Mouse (Mus musculus) embryo, embryonic 10.5 days (tissue): ENCODE results near the gene Arhgap21.
A peak's percentile ranks its signal among the peaks of the same experiment; 100 is the strongest.

Experiments used
- DNase-seq: peaks from one replicate; pipeline ENCODE4 v3.0.0-alpha.2; 2015; ENCODE audit warnings: low spot score

Gene Arhgap21

GRCm38 (mm10) chr2:20896446-20896845, 72.2 kb downstream of the Arhgap21 start:
- no peak for DNase-seq

DNA sequence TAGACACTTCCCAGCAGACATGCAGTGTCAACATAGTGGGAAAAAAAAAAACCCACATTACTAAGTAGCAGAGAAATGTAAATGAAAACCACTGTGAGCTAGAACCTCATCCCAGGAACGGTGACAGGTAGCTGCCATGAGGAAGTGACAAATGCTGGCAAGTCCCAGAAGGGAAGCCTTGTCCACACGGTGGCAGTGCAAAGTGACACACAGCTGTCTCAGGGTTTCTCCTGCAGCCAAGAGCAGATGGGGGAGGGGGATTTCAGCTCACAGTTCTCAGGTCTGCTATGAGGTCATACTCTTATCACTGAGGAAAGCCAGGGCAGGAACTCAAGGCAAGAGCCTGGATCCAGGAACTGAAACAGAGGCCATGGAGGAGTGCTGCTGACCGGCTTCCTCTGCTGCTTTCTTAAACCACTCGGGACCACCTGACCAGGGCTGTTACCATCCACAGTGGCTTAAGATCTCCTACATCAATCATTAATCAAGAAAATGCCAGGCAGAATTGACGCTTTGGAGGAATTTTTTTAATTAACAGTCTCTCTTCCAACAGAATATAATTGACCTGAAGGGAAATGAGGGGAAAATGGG, 74.5 kb downstream of the Arhgap21 start:
- peak; percentile 66 for DNase-seq

DNA sequence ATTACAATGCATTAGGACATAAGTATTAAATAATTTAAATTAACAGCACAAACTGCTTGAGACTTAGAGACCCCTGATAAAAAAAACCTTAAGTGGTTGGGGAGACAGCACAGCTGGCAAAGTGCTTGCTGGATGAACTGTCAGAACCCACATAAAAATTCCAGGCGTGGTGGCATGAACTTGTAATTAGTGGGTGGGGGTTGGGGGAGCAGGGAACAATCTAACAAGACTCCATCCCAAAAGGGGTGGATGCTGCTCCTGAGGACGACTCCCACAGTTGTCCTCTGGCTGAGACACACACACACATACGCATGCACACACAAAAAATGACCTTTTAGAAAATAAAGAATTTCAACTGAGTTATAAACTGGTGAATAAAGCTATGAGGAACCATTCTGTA, 79.9 kb downstream of the Arhgap21 start:
- DNase-seq, result no peak

DNA sequence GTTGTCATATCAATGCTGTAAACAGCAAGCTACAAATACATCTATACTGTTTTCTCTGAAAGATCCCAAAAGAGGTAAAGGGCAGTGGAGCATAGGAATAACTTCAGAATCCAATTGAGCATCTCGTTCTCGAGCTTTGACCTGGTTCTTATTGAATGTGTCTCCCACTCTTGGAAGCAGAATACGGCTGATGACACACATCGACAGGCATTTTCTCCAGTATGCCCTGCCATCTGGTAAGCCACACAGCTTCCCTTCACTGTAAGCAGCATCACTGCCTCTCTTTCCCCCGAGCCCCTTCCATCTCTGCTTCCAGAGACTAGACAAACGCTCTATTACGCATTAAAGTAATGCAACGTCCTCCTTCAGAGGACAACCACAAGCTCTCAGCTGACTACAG, 85.4 kb downstream of the Arhgap21 start:
- DNase-seq, result no peak

GRCm38 (mm10) chr2:20879877-20880605, 88.6 kb downstream of the Arhgap21 start:
- no peak for DNase-seq

GRCm38 (mm10) chr2:20874621-20875020, 94.1 kb downstream of the Arhgap21 start:
- DNase-seq, result no peak

- DNase-seq, result no peak
Observed at GRCm38 (mm10) chr2:20869212-20869965, 99.3 kb downstream of the Arhgap21 start.

- no peak for DNase-seq
Observed at GRCm38 (mm10) chr2:20868052-20868451, 100.6 kb downstream of the Arhgap21 start.

- DNase-seq, result no peak
Observed at GRCm38 (mm10) chr2:20865795-20866194, 102.9 kb downstream of the Arhgap21 start.

GRCm38 (mm10) chr2:20864569-20864968, 104.1 kb downstream of the Arhgap21 start:
- DNase-seq, result no peak

- no peak for DNase-seq
Observed at GRCm38 (mm10) chr2:20860756-20861155, 107.9 kb downstream of the Arhgap21 start.

DNA sequence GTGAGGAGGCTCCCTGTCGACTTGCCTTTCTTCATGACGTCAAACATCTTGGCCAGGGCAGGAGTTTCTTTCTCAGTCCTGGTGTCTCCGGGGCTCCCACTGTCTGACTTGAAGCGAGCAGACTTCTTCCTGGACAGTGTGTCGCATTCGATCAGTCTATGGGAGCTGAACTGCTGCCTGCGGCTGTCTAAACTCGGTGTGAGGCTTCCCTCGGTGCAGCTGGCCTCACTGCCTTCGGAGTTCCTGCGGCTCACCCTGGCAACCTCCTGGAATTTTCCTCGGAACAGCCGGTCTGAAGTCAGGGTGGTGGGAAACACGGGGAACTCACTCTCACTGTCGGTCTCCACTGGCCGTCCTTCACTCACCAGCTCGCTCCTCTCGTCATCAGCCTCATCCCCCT, 119.3 kb downstream of the Arhgap21 start:
- DNase-seq, result no peak

DNA sequence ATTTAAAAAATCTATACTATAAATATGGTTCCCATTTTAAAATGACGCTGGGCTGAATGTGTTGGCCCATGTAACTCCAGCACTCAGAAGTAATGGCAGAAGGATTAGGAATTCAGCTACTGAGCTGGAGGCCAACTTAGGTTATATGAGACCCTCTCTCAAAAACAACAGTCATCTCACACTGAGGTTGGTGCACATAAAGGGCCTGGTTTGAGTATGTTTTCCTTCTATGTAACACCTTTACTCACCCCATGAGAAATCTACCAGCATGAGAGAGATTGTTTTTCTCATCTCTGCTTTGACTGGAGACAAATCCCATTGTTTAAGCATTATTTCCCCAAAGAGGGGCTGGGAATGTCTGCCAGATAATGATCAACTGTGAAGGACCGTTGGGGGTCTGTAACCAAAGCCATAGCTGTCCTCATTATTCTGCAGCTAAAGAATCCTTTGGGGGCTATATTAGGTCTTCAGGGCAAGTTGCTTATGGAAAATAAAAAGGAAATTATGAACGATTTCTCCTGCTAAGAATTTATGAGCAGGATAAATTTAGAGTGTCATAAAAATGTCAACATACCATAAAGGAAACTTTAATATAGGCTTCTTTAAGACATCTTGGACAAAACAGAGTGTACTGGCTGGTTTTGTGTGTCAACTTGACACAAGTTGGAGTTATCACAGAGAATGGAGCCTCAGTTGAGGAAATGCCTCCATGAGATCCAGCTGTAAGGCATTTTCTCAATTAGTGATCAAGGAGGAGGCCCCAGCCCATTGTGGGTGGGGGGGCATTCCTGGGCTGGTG, 136.9 kb downstream of the Arhgap21 start:
- no peak for DNase-seq

GRCm38 (mm10) chr2:20830882-20831281, 137.8 kb downstream of the Arhgap21 start:
- no peak for DNase-seq

- no peak for DNase-seq
Observed at GRCm38 (mm10) chr2:20826258-20826657, 142.4 kb downstream of the Arhgap21 start.

GRCm38 (mm10) chr2:20818226-20818625, 150.5 kb downstream of the Arhgap21 start:
- no peak for DNase-seq

GRCm38 (mm10) chr2:20813986-20814385, 154.7 kb downstream of the Arhgap21 start:
- DNase-seq, result peak; percentile 18

DNA sequence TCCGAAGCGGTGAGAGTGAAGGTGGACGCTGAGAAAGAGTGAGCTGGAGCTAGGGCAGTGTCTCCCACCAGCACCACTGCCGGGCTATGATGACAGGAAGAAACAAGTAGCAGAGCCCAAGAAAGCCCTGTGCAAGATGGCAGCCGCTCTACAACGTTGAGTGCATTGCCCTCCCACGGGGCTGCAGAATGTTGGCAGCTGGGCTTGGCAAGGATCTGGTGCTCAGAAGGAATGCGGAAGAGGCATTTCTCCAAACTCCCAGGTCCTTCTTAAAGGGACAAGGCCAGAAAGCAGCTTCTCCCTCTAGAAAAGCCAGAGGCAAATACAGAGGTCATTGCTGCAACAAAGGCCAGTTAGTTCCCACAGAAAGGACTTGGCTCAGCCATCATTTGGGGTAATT, 157.2 kb downstream of the Arhgap21 start:
- DNase-seq, result no peak

GRCm38 (mm10) chr2:20801236-20801890, 167.3 kb downstream of the Arhgap21 start:
- no peak for DNase-seq
